Mouse (Mus musculus): ENCODE measurements around the gene Lrrc41.

Gene Lrrc41

DNA sequence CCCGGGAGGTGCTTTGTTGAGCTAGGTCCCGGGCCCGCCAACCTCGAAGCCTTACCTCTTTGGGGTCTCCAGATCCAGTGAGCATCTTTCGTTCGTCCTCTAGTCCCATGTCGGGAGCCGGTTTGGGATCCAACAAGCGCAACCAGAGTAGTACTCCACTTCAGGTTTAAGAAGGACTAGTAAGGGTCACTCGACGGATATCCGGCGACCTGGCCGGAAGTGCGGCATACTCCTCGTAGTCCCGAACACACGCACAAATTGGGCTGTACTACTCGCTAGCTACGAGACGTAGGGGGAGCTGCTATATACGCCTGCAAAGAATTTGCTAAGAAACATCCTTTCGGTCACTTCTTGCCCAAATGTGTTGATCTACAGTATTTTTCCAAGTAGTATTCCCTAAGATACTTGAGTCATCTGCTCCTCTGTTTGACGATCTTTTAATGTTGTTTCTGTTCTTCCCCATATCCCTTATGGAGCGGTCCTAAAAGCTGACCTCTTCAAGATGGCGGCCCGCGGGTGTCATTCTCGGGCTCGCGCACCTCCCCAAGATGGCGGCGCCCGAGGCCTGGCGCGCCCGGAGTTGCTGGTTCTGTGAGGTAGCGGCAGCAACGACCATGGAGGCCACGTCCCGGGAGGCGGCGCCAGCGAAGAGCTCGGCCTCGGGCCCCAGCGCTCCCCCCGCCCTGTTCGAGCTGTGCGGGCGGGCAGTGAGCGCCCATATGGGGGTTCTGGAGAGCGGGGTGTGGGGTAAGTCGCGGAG, at the start of gene Lrrc41, which contains the start of gene Uqcrh:
Lrrc41 (plus strand) TSS at position 409 of the 760 bp plus-strand sequence.
Uqcrh (minus strand) TSS at position 211 of the 760 bp plus-strand sequence.
- peak; percentile 91 for DNase-seq (ENCODE audit: low read depth, low spot score)

- DNase-seq (ENCODE audit: low read depth, low spot score), result no peak
These were observed 42.2 kb upstream of the Lrrc41 start for GRCm38 (mm10) chr4:116032906-116033305.

DNA sequence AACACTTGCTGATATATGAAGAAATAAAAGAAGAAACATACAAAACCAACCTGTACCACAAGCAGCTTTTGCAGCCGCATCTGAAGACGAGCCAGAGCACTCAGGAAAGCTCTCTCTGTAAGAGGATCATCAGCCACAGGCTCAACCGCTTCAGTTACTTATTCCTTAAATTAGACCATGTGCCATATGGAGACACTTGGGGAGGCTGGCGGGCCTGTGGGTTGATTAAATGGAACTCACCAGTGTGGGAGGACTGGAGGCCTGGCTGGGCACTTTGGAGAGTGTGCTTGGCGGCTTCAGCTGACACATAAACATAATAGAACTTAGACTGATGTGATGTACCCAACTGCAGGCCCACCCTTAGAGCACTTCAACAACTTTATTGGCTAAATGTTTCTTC, 41.7 kb upstream of the Lrrc41 start:
- no peak for DNase-seq (ENCODE audit: low read depth, low spot score)

DNA sequence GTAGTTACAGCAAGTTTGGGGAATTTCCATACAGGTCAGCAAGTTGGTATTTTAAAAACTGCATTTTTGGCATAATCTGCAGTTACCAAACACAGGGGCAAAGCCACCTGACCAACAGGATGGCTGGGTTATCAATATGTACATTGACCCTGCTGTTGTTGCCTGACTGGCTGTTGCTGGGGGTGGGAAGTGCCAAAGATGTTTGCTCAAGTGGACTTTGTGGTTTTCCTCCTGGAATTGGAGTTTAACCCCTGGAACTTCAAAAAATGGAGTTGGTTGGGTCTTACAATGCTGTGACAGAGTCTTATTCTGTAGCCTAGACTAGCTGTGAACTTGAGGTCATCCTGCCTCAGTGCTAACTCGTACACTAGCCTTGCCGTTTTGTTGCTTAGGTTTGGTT, 34.6 kb upstream of the Lrrc41 start:
- no peak for DNase-seq (ENCODE audit: low read depth, low spot score)

- DNase-seq (ENCODE audit: low read depth, low spot score), result no peak
These were observed 32.9 kb upstream of the Lrrc41 start for GRCm38 (mm10) chr4:116042186-116042585.

DNA sequence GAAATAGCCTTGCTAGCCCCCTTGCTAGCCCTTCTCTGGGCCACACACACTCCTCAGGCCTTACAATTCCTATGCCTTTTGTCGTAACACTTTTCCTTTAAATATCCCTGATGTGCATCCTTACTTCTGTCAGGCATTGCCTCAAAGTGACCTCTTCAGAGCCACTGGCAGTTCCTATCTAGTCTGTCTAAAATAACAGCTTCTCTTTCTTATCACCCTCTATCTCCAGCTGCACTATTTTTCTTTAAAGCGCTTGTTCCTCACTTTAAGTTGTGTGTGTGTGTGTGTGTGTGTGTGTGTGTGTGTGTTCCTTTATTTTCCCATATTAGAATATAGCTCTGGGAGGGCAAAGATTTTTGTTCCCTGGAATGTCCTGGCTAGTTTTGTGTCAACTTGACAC, 28.5 kb upstream of the Lrrc41 start:
- no peak for DNase-seq (ENCODE audit: low read depth, low spot score)

- no peak for DNase-seq (ENCODE audit: low read depth, low spot score)
These were observed 27.4 kb upstream of the Lrrc41 start for GRCm38 (mm10) chr4:116047681-116048080.

DNA sequence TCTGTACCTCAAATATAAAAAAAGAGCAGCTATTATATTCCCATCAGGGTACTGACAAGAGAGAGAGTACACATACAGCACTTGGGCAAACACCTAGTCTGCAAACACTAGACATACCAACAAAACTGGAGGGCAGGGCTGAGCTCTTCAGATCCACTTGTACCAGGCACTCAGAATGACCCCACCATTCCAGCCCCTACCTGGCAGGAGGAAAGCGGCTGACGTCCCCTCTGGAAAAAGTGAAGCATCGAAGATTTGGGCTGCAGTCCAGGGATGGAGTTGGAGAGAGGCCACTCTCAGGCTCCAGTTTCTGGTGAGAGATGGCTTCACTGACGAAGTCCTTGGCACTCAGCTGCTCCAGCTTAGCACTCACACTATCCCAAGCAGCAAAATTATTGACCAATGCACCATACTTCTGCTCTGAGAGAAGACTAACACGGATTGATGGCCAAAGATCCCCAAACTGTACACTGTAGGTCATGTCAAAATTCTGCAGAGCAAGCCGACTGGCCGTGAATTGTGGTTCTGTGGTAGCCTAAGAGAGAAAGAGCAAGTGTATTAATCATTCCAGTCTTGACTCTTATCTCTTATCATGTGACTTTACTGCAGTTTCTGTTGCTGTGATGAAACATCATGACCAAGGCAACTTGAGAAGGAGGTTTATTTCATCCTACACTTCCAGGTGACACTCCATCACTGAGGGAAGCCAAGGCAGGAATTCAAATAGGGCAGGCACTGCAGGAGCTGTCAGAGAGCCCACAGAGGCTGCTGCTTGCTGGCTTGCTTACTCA, 26.7 kb upstream of the Lrrc41 start:
- no peak for DNase-seq (ENCODE audit: low read depth, low spot score)

DNA sequence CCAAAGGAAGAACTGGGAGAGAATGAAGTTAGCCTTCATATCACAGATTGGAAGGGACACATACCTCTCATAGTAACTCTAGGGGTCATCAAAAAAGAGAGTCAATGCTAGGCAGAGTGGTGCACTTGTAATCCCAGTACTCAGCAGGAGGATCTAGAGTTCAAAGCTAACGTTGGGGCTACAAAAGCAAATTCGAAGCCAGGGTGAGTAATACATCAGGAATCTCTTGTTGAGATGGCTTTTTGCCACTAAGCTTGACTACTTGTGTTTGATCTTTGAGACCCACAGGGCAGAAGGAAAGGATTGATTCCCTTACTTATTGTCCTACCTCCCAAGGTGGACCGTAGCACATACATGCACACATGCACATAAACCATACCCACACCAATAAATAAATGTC, 25.9 kb upstream of the Lrrc41 start:
- no peak for DNase-seq (ENCODE audit: low read depth, low spot score)

DNA sequence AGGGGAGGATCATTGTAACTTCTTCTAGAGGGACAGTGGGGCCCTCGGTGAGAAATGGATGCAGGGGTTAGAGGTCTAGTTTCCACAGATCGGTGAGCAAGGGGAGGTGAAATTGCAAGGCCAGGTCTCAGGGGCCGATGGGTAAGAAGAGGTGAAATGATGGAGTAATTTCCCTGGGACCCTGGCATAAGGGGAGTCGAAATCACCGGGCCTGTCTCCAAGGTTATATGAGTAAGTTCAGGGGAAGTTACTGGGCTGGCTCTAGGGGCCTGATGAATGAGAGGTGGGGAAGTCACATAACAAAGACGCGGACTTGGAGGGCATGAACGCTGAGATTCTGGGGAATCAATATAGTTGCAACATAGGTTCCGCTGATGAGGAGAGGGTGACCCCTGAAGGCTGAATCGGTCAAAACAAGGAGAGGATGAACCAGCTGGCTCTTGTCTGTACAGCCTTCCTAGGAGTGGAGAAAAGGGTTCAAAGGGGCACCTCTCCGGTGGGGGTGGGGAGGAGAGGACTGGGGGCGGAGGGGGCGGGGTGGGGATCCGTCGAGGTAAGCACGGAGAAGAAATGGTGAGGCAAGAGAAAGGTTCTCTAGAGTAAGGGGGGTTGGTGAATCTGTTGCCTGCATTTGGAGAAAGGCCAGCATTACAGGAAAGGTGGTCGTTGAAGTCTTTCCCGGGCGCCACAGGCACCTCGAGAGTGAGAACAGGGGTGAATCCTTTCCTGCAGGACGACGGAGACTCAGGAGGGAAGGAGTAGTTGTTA, 22.4 kb upstream of the Lrrc41 start:
- no peak for DNase-seq (ENCODE audit: low read depth, low spot score)

DNA sequence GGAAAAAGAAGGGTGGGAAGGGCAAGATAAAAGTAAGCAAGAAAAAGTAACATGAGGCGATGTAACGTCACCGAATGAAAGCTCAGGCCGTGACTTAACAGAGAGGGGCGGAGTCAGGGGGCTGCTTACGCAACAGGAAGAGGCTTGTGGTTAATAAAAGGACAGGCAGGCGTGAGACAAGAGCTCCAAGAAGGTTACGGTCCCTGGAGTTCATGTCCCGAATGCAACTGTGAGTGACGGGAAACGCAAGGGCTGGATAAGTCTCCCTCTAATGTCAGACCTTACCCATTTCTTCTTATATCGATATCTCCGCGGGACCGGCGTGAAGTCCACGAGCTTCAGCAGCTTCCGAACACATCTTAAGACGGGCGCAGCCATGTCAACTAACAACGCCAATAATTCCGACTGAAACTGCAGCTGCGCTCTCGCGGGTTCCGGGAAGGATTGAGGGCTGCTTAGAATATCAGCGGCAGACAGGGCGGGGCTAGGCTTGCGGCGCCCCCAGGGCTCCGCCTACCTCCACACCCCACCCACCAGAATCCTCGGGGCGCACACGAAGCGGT, 21.6 kb upstream of the Lrrc41 start, which contains the start of gene Nsun4:
Nsun4 (minus strand) TSS at position 478 of the 563 bp plus-strand sequence.
- peak; percentile 83 for DNase-seq (ENCODE audit: low read depth, low spot score)

GRCm38 (mm10) chr4:116057559-116057958, 17.5 kb upstream of the Lrrc41 start:
- no peak for DNase-seq (ENCODE audit: low read depth, low spot score)

DNA sequence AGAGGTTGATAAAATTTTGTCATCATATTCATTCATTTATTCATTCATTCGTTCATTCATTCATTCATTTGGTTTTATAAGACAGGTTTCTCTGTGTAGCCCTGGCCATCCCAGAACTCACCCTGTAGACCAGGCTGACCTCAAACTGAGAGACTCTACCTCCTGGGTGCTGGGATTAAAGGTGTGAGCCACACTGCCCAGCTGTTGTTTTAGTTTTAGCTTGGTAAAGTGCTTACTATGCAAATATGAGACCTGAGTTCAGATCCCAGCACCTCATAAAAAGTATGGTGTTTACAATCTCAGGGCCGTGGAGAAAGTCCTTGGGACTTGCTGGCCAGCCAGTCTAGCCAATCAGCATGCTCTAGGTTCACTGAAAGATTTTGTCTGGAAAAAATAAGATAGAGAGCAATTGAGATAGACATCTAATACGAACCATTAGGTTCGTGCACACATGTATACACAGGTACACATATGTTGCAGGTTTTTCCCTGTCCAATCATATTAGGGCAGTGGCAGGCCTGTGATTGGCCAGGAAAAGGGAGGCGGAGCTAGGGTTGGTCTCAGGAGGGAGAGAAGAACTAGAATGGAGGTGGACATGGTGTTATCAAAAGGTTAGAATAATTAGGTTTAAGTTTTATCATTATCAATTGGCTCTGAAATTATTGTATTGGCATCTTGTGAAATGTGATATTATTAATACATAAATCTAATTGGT, 15.9 kb upstream of the Lrrc41 start:
- DNase-seq (ENCODE audit: low read depth, low spot score), result no peak

DNA sequence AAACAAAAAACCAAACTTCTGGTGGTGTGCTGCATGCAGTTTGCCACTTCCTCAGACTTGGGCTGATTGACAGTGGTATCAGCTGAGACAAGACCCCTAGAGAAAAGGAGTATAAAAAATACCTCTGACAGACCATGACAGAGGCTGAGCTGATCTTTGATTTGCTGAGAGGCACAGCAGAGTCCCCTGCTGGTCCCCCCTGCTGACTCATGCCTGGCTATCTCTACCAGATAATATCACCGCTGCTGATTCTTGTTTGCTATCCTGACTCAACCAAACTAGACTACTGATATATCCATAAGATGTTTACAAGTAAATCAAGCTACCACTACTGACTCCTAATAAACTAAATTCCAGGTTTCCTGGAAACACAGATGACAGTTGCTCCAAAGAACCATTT, 11.2 kb upstream of the Lrrc41 start:
- DNase-seq (ENCODE audit: low read depth, low spot score), result no peak

DNA sequence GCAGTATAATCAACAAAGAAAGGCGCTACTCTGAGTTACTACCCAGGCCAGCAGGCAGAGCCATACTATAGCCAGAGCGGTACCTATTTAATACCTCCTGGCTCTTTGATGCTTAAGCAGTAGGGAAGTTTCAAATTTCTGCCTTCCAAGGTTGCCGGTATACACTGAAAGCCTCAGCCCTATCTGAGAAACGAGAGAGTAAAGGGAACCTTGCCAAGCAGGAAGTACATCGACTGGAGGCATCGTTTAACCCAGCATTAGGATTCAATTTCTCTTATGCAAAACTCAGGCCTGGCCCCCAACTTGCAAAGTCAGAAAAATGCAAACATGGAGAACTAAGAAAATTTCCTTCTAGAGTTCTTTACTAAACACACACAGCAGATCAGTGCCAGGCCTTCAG, 5.0 kb upstream of the Lrrc41 start:
- DNase-seq (ENCODE audit: low read depth, low spot score), result no peak

GRCm38 (mm10) chr4:116073146-116073545, 1.9 kb upstream of the Lrrc41 start:
- no peak for DNase-seq (ENCODE audit: low read depth, low spot score)

DNA sequence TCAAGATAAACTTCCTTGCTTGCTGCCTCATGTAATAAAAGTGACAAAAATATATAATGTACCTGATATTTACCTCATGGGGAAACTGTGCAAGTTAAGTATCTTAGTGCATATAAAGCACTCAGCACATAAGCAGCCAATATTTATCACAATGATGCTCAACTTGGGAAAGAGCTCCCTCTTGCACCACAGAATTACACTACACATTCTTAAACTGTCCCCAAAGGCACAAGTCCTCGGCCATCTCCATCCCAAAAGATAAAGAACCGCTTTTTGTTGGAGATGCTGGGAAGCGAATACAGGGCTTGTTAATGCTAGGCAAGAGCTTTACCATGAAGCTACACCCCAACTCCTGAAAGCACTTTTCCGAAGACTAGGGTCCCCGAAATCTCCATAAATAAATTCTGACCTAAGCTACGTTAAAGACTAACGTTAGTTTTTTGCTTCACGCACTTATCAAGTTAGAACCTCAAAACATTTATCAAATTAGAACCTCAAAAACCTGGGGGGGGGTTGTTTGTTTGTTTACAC, 859 bp upstream of the Lrrc41 start:
- DNase-seq (ENCODE audit: low read depth, low spot score), result no peak

- no peak for DNase-seq (ENCODE audit: low read depth, low spot score)
These were observed 731 bp downstream of the Lrrc41 start for GRCm38 (mm10) chr4:116075631-116076368.

GRCm38 (mm10) chr4:116076369-116077231, 1.5 kb downstream of the Lrrc41 start:
- DNase-seq (ENCODE audit: low read depth, low spot score), result no peak
